Mouse (Mus musculus): Measurements from ENCODE around the gene Shld2.

DNA sequence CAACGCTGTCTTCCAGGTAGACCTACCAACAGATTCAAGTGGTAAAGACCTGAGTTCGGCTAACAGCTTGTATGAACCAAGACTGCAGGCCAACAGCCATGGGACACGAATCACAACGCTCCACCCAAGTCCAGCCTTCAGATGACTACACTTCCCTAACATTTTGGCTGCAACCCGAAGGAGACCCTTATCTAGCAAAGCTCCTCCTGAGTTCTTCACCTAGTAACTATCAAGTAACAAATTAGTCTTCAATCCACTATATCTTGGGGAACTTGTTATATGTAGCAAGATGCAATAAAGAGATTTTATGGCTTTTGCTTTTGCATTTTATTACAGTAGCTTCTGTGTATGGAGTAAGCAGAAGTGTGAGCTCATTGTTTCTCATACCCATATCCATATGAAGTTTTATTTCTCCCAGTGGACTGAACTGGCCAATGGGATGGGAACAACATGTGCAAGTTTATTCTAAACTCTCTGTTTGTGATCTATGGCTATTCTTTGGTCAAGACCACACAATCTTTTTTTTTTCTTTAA lies 28.5 kb downstream of the Shld2 start:
- TF ChIP-seq CTCF (IDR thresholded peaks at IDR 0.05; ENCODE audit: low read depth, low read length) (no peak), POLR2A (IDR thresholded peaks at IDR 0.05; ENCODE audit: borderline replicate concordance, low read depth, low read length) (no peak)
